Mouse (Mus musculus) c-Kit-negative CD71-positive TER-119-positive erythroid progenitor cells, embryonic 14.5 days (primary cell): ENCODE measurements around the gene Cracr2b.

ENCODE experiments used
- DNase-seq: peaks from one replicate; pipeline ENCODE4 v3.0.0-alpha.2; 2013; ENCODE audit warnings: low read depth, low spot score

The Cracr2b gene

DNA sequence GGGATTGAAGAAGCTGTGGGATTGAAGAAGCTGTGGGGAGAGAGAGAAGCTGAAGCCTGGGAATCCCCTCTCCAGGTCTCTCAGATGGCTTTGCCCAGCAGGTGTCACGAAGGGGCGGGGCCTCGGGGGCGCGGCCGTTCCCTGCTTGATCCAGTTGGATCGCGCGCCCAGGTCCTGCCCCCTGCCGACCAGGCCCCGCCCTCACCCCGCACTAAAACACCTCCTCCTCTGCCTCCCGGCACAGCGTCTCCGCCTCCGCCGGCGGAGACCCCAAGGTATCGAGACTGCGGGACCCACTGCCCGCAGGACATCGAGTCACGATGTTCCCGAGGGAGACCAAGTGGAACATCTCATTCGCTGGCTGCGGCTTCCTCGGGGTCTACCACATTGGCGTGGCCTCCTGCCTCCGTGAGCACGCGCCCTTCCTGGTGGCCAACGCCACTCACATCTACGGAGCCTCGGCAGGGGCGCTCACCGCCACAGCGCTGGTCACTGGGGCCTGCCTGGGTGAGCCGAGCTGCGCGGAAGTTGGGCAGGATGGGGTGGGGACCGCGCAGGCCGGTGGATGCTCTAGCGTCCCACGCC lies 5.8 kb upstream of the Cracr2b start, which contains the start of gene Pnpla2:
Pnpla2 (plus strand) TSS at position 232 of the 585 bp plus-strand sequence.
- DNase-seq, result peak; percentile 83

DNA sequence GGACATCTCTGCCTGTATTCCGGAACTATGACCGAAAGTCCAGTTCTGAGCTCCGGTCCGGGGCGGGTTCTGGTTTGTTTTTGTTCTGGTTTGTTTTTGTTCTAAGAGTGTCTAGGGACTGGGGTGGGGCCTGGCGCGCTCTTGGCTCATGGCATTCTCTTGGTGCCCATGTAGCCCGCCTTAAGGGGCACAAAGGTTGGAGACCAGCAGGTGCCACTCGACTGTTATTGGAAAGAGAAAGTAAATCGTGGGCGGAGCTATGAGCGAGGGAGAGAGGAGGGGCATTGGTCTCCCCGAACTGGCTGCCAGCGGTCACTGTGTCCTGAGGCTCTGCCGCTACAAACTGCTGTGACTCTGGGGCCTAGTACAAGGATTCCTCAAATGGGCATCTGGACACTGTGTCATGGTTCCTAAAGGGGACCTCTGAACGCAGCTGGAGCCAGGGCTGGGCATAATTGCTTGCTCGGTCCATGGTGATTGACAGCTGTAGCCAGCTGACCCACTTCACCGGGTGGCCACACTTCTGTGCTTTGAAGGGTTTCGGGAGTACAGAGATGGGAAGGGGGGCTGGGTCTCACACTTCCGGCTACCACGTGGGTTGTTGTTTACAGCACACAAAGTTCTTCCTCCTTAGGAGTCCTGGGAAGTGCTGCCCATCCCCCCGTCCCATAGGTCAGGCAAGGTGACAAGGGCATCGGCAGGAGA lies 5.1 kb upstream of the Cracr2b start:
- no peak for DNase-seq

DNA sequence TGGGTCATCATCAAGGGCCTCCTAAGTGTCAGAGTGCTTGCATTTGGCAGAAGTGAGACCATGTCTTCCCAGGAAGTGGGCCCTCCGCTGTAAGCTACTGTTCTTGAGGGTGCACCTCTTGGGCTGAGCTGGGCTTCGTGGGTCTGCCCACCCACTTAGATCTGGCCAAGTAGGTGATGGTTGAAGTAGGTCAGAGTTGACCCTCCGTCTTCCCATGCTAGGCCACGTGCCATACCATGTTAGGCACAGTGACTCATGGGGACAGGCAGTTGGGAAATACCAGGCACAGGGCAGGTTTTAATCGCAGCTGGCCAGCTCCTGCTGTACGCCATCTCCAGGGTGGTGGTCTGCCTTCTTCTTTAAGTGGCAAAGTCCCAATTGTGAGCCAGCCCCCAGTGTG lies 4.2 kb upstream of the Cracr2b start:
- no peak for DNase-seq

DNA sequence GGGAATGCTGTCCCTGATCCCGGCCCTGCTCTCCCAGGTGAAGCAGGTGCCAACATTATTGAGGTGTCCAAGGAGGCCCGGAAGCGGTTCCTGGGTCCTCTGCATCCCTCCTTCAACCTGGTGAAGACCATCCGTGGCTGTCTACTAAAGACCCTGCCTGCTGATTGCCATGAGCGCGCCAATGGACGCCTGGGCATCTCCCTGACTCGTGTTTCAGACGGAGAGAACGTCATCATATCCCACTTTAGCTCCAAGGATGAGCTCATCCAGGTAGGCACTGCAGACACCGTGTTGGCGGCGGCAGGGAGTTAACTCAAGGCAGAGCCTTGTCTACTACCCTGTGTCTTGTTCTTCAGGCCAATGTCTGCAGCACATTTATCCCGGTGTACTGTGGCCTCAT lies 3.7 kb upstream of the Cracr2b start:
- DNase-seq, result no peak

DNA sequence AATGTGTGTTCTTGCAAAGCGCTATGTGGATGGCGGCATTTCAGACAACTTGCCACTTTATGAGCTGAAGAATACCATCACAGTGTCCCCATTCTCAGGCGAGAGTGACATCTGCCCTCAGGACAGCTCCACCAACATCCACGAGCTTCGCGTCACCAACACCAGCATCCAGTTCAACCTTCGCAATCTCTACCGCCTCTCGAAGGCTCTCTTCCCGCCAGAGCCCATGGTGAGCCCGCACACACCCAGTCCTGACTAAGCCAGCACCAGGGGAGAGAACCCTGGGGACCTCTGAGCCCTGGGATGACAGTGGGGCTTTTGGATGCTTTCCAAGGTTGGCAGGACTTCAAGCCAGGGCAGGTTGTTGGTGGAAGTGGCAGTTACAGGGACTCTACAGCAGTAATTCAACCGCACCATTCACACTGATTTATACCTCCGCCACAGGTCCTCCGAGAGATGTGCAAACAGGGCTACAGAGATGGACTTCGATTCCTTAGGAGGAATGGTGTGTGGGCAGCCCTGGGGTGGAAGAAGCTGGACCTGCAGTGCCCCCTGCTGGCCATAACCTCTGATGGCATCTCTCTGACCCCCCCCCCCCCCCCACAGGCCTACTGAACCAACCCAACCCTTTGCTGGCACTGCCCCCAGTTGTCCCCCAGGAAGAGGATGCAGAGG lies 2.8 kb upstream of the Cracr2b start:
- DNase-seq, result no peak

DNA sequence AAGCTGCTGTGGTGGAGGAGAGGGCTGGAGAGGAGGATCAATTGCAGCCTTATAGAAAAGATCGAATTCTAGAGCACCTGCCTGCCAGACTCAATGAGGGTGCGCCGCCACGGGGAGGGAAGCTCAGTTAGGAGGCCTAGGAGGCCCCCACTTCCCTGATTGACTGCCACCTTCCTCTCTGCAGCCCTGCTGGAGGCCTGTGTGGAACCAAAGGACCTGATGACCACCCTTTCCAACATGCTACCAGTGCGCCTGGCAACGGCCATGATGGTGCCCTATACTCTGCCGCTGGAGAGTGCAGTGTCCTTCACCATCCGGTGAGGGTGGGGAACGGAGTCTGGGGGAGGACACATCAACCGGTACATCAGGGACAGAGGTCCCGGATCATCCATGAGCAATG lies 2.2 kb upstream of the Cracr2b start:
- no peak for DNase-seq

- DNase-seq, result no peak
Observed at GRCm38 (mm10) chr7:141459301-141459711, 1.6 kb upstream of the Cracr2b start.

DNA sequence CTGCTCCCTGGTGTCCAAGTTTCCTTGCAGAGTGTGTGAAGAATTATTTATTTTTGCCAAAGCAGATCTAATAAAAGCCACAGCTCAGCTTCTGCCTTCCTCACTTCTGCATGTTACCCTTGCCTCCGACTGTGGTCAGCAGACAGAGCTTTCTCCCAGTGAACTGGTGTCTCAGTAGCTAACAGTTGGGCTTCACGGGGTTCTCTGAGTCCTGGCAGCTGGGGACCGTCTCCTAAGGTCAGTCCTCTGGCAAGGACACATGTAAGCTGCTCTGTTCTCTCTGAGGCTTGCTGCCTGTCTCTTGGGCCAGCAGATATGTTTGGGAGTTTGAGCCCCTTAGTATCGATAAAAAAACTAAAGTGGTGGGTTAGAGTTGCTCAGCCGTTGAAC lies 898 bp upstream of the Cracr2b start:
- no peak for DNase-seq

GRCm38 (mm10) chr7:141461521-141462332 lies 833 bp downstream of the Cracr2b start:
- no peak for DNase-seq

GRCm38 (mm10) chr7:141462333-141462821 lies 1.5 kb downstream of the Cracr2b start:
- DNase-seq, result no peak

DNA sequence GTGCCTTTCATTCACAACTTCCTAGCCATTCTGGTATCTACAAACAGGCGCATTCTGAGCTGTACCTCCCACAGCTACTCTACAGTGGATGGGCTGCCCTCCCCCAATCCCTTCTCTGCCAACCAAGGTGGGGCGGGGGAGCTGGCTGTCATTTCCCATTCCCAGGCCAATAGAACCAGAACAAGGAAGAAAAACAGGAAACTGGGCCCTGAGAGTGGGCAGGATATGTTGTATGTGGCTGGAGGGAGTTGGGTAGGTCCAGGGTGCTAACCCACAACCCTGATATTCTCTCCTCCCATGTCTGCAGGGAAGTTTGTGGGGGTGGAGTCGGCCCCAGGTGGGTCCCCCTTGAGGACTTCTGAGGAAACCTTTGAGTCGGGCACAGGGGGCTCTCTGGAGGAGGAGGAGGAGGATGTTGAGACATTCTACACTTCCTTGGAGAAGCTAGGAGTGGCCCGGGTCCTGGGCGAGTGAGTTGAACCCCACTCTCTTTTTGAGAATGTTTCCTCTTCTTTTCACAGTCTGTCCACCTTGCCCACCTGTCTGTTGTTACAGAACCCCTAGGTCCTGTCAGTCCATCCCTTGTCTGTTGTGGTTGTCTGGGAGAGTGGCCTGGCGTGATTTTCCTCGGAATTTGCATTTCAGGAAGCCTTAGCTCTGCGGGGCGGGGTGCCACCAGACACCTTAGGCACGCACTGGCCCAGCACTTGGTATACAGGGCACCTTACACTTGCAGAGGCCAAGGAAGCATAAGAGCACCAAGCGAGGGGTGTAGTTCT lies 3.1 kb downstream of the Cracr2b start:
- no peak for DNase-seq

DNA sequence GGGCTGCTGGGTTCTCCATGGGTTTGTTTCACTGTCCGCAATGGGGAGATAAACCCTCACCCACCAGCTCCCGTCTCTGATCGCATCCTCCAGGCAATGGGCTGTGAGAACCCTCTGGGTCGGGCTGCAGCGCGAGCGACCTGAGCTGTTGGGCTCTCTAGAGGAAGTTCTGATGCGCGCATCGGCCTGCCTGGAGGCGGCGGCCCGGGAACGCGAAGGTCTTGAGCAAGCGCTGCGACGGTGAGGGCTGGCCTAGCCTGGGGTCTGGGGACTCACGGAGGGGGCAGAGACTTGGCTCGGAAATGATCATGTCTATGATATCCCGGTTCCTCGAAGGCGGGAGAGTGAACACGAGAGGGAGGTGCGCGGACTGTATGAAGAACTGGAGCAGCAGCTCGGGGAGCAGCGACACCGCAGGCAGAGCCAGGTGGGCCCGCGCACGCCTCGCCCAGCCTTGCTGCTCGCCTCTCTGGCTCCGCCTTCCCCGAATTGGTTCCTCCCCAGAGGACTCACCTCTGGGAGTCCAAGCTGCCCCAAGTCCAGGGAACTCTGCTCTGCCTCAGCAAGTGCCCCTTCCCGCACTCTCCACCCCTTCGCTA lies 3.8 kb downstream of the Cracr2b start:
- no peak for DNase-seq

DNA sequence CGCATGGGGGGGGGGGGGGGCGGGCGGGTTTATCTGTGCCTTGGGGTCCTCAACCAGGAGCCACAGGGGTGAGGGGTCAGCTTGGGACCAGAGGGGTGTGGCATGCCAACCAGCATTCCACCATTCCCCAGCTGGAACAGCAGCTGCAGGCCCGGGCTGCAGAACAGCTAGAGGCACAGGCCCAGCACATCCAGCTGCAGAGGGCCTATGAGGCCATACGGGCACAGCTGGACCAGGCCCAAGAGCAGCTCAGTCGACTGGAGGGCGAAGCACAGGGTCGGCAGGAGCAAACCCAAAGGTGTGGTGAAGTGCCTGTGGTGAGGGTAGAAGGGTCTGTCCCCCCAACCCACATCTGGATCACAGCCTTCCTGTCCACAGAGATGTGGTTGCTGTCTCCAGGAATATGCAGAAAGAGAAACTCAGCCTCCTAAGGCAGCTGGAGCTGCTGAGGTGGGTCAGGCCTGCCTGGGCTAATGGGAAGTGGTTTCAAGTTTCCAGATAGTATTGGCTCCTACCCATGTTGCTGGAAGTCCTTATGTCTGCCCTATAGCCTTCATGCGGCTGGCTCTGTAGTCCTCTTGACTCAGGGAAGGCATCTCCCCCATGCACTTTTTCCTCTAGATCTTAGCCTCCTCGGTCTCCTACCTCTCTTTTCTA lies 4.6 kb downstream of the Cracr2b start:
- DNase-seq, result no peak

DNA sequence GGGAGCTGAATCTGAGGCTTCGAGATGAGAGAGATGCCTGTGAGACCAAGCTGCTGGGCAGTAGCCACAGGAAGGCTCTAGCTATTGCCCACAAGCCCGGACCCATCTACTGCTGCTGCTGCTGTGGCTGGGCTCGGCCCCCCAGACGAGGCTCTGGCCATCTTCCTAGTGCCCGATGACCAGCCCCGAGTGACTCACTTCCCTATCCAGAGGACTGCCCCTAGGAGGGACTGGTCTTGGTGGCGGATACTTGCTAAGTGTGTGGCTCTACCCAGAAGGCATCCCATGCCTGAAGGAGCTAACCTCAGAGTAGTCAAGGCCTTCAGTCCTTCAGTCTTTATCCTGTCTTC lies 5.1 kb downstream of the Cracr2b start:
- DNase-seq, result no peak

- no peak for DNase-seq
Observed at GRCm38 (mm10) chr7:141466607-141467148, 5.8 kb downstream of the Cracr2b start.

- DNase-seq, result peak; percentile 79
Observed at GRCm38 (mm10) chr7:141467230-141468030, 6.5 kb downstream of the Cracr2b start, which contains the start of gene Cd151. Gene Cd151, plus strand, starts transcription at chr7:141467392.

DNA sequence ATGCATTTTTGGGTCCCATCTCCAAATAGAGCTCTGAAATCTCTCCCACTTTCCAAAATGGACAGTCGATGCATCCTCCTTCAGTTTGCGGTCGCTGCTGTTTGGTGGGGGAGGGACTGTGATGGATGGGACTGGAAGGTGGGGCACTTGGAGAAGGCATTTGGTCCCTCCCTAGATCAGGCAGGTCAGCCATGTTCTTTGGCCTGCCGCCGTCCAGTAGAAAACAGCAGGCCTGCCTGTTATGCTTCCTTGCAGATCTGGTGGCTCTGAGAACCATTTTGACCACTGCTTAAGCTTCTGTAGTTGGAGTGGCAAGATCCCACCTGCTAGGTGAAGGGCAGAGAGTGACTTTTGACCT lies 7.2 kb downstream of the Cracr2b start:
- DNase-seq, result no peak

- no peak for DNase-seq
Observed at GRCm38 (mm10) chr7:141468522-141469211, 7.8 kb downstream of the Cracr2b start.

- no peak for DNase-seq
Observed at GRCm38 (mm10) chr7:141469352-141469751, 8.5 kb downstream of the Cracr2b start.
